Mouse (Mus musculus) lung, postnatal 4 days (tissue): ENCODE data around the gene Vmn1r213.

Source experiments
- DNase-seq, 2 experiments: peaks; one replicate each; pipeline ENCODE4 v3.0.0; 2021

Vmn1r213 gene

DNA sequence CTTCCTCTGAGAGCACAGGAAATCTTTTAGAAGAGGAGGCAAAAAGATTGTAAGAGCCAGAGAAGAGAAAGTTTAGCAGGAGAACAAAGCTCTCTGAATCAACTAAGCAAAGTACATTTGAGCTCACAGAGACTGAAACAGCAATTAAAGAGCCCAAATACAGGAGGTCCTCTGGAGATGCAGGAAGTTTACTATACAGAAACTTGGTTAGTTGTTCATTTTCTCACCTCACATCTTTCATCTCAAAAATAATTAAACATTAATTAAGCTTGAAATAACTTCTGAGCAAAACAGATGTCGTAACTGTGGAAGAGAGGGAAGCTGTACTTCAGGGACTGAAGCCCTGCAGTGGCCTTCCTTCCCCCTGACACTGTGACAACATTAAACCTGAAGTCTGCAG is at the start of gene Vmn1r213:
Gene Vmn1r213 (plus strand): TSS at position 301 of the 400 bp plus-strand sequence.
- DNase-seq: no peak

DNA sequence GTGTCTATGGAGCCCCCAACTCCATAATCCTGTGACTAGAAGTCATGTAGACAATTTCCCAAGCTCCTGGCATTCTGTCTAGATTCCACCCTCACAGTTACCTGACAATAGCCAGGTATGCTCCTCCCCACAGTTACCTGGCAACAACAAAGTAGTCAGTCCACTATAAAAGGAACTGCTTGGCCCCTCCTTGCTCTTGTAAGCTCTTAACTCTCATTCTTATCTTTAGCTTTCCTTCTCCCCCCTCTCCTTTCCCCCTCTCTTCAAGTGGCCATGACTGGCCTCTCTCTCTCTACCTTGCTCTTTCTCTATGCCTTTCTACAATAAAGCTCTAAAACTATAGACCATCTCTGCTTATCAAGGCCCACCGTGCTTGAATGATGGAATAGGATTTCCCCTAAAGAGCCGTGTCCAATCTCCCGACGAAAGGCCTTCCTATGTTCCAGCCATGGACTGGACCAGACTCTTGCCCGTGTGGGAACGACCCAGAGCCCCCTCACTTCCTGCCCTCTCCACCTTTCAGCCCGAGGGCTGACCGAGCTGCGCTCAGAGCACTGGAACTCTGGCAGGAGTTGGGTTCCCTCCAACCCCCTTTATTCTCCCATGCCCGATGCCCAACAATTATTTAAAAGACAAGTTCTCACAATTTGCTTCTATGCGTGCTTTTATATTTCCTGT is 17.1 kb upstream of the Vmn1r213 start:
- DNase-seq: no peak

DNA sequence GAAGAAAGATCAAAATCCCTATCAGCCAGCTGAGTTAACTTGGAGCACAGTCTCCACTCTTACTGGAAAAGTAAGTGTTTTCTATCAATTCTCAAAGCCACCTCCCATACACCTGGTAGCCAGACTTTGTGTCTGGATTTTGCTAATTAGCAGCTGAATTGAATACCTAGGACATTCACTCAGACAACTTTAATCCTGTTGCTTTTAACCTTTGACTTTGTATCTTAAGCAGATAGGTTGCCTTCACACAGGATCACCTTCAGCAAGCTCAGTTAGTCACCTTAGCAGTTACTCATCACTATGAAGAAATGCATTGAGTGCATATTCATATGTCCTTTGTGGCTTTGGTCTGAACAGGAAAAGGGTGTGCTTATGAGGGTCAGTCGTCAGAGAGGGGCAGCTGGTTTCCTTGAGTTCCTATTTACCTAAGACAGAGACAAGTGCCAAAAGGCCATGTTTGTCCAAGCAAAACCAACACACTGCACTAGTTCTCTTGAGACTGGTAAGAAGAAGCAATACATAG is 15.2 kb upstream of the Vmn1r213 start:
- no peak for DNase-seq

DNA sequence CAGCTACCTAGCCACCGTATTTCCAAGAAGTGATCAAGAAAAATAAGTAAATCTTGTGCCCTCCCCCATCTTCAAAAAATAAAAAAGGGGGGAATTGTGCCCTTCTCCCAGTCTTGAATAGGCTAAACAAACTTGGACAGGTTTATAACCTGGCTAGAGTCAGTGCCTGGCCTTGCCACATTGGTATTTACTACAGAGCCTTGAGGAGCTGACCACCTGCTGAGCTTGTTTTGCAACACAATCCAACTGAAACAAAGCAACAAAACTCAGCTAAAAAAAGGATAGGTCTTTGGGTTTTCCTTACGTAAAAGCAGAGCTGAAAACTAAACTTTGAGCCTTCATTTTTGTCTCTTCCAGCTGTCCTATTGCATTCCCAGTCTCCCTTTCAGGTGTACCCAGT is 14.7 kb upstream of the Vmn1r213 start:
- DNase-seq: no peak

DNA sequence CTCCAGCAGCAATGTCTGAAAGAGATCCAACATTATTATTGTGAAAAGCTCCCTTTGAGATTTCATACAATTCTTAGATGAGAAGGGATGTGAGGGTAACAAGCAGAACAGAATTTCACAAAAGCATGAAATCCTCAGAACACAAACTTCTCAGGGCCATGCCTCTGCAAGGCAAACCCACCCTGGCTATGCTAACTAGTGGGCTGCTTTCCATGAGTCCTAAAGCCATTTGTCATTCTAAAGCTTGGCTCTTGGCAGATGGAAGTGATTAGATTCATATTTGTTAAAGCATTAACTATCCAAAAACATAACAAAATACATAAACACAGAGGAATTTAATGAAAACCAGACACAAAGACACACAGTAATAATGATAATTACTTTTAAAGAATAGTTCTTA is 10.7 kb downstream of the Vmn1r213 start:
- no peak for DNase-seq

DNA sequence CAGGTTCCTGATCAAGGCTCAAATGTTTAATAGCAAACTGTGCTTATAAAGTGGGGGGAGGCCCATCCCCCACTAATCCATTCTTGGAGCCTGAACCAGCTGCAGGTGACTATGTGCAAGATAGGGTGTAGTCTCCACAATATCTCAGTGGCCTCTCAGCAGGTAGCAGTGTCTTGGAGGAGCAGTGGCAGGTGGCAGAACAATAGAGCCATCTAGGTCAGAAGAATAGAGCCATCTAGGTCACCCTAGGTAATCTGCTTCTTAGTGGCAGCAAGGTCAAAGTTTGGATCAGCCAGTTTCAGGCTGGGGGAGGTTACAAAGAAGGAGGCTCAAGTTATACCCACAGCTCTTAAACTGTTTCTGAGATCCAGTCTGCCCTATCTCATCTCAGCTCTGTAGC is 17.4 kb downstream of the Vmn1r213 start:
- DNase-seq: no peak

DNA sequence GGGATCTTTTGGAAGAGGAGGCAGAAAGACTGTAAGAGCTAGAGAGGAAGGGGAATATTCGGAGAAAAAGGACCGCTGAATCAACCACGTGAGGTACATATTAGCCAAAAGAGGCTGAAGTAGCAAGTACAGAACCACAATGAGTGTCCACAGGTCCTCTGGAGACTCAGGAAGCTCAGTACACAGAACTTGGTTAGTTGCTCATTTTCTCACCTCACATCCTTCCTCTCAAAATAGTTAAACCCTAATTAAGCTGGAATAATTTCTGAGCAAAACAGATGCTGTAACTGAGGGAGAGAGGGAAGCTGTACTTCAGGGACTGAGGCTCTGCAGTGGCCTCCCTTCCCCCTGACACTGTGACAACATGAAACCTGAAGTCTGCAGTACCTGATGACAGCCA is 22.7 kb downstream of the Vmn1r213 start, which contains the start of gene Vmn1r214:
Gene Vmn1r214 (plus strand): TSS at position 301 of the 400 bp plus-strand sequence.
- DNase-seq: no peak

DNA sequence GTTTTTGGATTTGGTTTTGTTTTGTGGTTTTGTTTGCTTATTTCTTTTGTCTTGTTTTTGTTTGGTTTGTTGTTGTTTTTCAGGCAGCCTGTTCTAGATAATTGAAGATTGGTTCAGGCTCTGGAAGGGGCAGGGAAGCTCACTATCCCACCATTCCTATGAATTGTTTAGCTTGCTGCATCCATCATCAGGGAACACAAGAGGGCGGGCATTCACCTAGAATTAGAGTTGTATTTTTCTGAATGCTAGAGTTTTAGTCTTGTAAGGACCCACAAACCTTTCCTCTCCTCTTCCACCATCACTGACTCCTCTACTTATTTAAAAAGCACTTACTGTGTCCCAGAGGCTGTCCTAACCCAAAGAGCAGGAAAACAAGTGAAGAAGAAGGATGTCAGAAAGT is 50.3 kb downstream of the Vmn1r213 start:
- no peak for DNase-seq
